Mouse (Mus musculus): ENCODE results near the gene Zfp583. TPM values are rescaled to one million over a fixed set of nuclear protein-coding genes. Genes with fewer than 3 reads are reported as not detected.

Zfp583 gene
- polyA plus RNA-seq, 1 experiment from 2014 or later: 6.5 TPM

DNA sequence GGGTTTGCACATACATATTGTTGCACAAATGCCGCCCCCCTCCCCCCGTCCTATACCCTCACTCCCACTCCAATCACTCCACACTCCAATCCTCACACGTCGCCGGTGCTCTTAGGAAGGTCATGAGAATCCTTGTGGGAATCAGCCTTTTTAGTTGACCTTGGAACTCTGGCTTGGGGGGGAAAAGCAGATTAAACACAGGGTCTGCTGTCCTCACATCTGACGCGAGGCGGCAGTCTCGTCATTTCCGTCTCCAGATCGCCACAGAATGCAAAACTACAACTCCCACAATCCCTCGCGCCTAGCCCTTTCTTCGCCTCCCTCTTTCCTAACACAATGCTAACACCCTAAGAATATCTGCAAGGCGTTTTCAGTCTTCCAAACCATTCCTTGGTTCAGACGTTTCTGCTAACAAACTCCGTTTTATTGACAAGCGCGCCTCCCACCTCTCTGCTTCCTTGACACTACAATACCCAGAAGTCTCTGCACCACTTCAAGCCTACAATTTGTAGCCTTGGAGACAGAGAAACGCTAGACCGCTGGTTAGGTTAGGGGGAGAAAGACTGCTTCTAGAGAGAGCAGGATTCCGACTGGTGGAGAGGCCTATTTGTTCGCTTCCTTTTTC lies 47.5 kb downstream of the Zfp583 start:
- no peaks in the 10 kb centered on the region for H3K9me3 ChIP-seq (ENCODE audit: control insufficient read depth, low read length)
- peaks cover 12% of the 10 kb centered on the region for H3K4me1 ChIP-seq (ENCODE audit: control insufficient read depth, insufficient read depth, low read length)
- peak overlapping the region; percentile 55 for H3K4me3 ChIP-seq (ENCODE audit: low read depth, low read length)
- H3K27me3 ChIP-seq (replicated peaks; ENCODE audit: control insufficient read depth, insufficient read depth, low read length): no peaks in the 10 kb centered on the region
- peak overlapping the region; percentile 66 for H3K4me2 ChIP-seq (ENCODE audit: low read depth, low read length)
- peak overlapping the region; percentile 90 for H3K27ac ChIP-seq (replicated peaks; ENCODE audit: low read depth, low read length)
- H3K36me3 ChIP-seq (ENCODE audit: control insufficient read depth, insufficient read depth, low read length): no peaks in the 10 kb centered on the region
- ATAC-seq (ENCODE audit: low read depth) (peak; percentile 80), DNase-seq (ENCODE audit: low spot score) (peak; percentile 93)
- peak overlapping the region; percentile 66 for H3K9ac ChIP-seq (ENCODE audit: low read depth, low read length)
- under 1% methylated on average over 23 of the region's 23 CpGs for WGBS

DNA sequence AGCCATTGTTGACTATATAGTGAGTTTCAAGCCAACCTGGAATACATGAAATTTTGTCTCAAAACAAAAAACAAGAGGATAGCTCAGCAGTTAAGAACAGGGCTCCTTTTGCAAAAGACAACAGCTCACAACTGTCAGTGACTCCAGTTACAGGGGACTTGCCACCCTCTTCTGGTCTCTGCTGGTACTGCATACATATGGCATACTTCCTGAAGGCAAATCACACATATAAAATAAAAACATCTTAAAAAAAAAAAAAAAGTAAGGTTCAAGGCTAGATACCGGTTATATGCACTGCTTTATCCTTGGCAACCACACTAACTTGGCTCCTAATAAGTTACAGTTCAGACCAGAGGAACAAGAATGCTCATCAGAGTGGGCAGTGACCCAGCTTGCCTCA lies 48.3 kb downstream of the Zfp583 start:
- no peak for ATAC-seq (ENCODE audit: low read depth)
- Histone ChIP-seq H3K9me3 (ENCODE audit: control insufficient read depth, low read length) (no peaks in the 10 kb centered on the region), H3K36me3 (ENCODE audit: control insufficient read depth, insufficient read depth, low read length) (no peaks in the 10 kb centered on the region), H3K4me2 (ENCODE audit: low read depth, low read length) (peak overlapping the region; percentile 66), H3K4me1 (ENCODE audit: control insufficient read depth, insufficient read depth, low read length) (peaks cover 12% of the 10 kb centered on the region), H3K27ac (replicated peaks; ENCODE audit: low read depth, low read length) (no peak overlapping the region), H3K27me3 (replicated peaks; ENCODE audit: control insufficient read depth, insufficient read depth, low read length) (no peaks in the 10 kb centered on the region), H3K4me3 (ENCODE audit: low read depth, low read length) (peak overlapping the region; percentile 55), H3K9ac (ENCODE audit: low read depth, low read length) (no peak overlapping the region; the same call in 1 of the 2 replicates)
- peak; percentile 84 for DNase-seq (ENCODE audit: low spot score)
- WGBS: 0% methylated on average over 1 of the region's 1 CpGs

DNA sequence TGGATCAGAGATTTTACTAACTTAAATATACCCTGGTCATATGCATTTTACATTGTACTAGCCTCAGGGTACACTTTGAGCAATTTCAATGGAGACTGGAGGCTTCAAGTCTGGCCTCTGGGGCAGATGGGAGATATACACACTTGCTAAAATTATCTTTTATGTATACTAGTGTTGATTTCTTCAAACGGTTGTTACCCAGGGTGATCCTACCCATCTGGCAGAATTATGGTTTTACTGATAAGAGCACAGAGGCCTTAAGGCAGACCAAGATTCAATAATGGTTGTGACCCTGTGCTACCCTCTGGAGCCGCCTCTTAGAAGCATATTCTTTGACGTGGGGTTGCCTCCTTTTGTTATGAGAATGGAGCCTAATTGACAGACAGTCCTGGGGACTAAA lies 53.2 kb downstream of the Zfp583 start:
- no peaks in the 10 kb centered on the region for H3K4me1 ChIP-seq (ENCODE audit: control insufficient read depth, insufficient read depth, low read length)
- DNase-seq (ENCODE audit: low spot score) (no peak), ATAC-seq (ENCODE audit: low read depth) (no peak)
- H3K4me3 ChIP-seq (ENCODE audit: low read depth, low read length): no peak overlapping the region
- no peaks in the 10 kb centered on the region for H3K36me3 ChIP-seq (ENCODE audit: control insufficient read depth, insufficient read depth, low read length)
- no peak overlapping the region for H3K27ac ChIP-seq (replicated peaks; ENCODE audit: low read depth, low read length)
- H3K4me2 ChIP-seq (ENCODE audit: low read depth, low read length): no peak overlapping the region
- H3K9ac ChIP-seq (ENCODE audit: low read depth, low read length): no peak overlapping the region
- no peaks in the 10 kb centered on the region for H3K9me3 ChIP-seq (ENCODE audit: control insufficient read depth, low read length)
- WGBS: 54% methylated on average over 3 of the region's 3 CpGs
- H3K27me3 ChIP-seq (replicated peaks; ENCODE audit: control insufficient read depth, insufficient read depth, low read length): no peaks in the 10 kb centered on the region

- Histone ChIP-seq H3K27ac (replicated peaks; ENCODE audit: low read depth, low read length) (no peak overlapping the region), H3K9ac (ENCODE audit: low read depth, low read length) (no peak overlapping the region), H3K36me3 (ENCODE audit: control insufficient read depth, insufficient read depth, low read length) (no peaks in the 10 kb centered on the region), H3K27me3 (replicated peaks; ENCODE audit: control insufficient read depth, insufficient read depth, low read length) (no peaks in the 10 kb centered on the region), H3K4me1 (ENCODE audit: control insufficient read depth, insufficient read depth, low read length) (no peaks in the 10 kb centered on the region), H3K4me2 (ENCODE audit: low read depth, low read length) (no peak overlapping the region), H3K4me3 (ENCODE audit: low read depth, low read length) (no peak overlapping the region), H3K9me3 (ENCODE audit: control insufficient read depth, low read length) (no peaks in the 10 kb centered on the region)
- WGBS: 58% methylated on average over 8 of the region's 8 CpGs
- no peak for DNase-seq (ENCODE audit: low spot score)
- no peak for ATAC-seq (ENCODE audit: low read depth)
Observed at GRCm38 (mm10) chr7:6265695-6266094, 65.4 kb downstream of the Zfp583 start.

Other genes starting within 250 kb of the Zfp583 start
- gene Zfp787, start 175.3 kb downstream of the Zfp583 start, polyA plus RNA-seq (2014; fragmentation: Nextera tagmentation; extraction: Ambion mirVana): 10.2 and 11.9 TPM in 2 replicates
- 40.7 and 49.6 TPM in 2 replicates for gene Zfp444, start 159.1 kb downstream of the Zfp583 start, polyA plus RNA-seq (2014; fragmentation: Nextera tagmentation; extraction: Ambion mirVana)
- not detected in 2 replicates for gene Galp, start 134.2 kb downstream of the Zfp583 start, polyA plus RNA-seq (2014; fragmentation: Nextera tagmentation; extraction: Ambion mirVana)
- not detected in 2 replicates for gene Zscan5b, start 109.0 kb downstream of the Zfp583 start, polyA plus RNA-seq (2014; fragmentation: Nextera tagmentation; extraction: Ambion mirVana)
- gene Epp13, start 78.6 kb downstream of the Zfp583 start, polyA plus RNA-seq (2014; fragmentation: Nextera tagmentation; extraction: Ambion mirVana): 0.26 TPM in 1 of 2 replicates, not detected in the other
- 10.4 and 11.9 TPM in 2 replicates for gene Zfp667, start 44.7 kb downstream of the Zfp583 start, polyA plus RNA-seq (2014; fragmentation: Nextera tagmentation; extraction: Ambion mirVana)
- 1.3 and 1.4 TPM in 2 replicates for gene Gm3854, start 12.5 kb upstream of the Zfp583 start, polyA plus RNA-seq (2014; fragmentation: Nextera tagmentation; extraction: Ambion mirVana)
- gene Zfp78, start 32.0 kb upstream of the Zfp583 start, polyA plus RNA-seq (2014; fragmentation: Nextera tagmentation; extraction: Ambion mirVana): 2.9 and 3.2 TPM in 2 replicates
- 8.5 and 8.9 TPM in 2 replicates for gene Zfp28, start 52.0 kb upstream of the Zfp583 start, polyA plus RNA-seq (2014; fragmentation: Nextera tagmentation; extraction: Ambion mirVana)
- gene Smim17, start 67.4 kb upstream of the Zfp583 start, polyA plus RNA-seq (2014; fragmentation: Nextera tagmentation; extraction: Ambion mirVana): 0.12 and 0.18 TPM in 2 replicates
- gene Gm20715, start 79.0 kb upstream of the Zfp583 start, polyA plus RNA-seq (2014; fragmentation: Nextera tagmentation; extraction: Ambion mirVana): not detected in 2 replicates
- gene Olfr1344, start 107.4 kb upstream of the Zfp583 start, polyA plus RNA-seq (2014; fragmentation: Nextera tagmentation; extraction: Ambion mirVana): not detected in 2 replicates
- gene Olfr1336, start 124.9 kb upstream of the Zfp583 start, polyA plus RNA-seq (2014; fragmentation: Nextera tagmentation; extraction: Ambion mirVana): 0.06 TPM in 1 of 2 replicates, not detected in the other
- gene Olfr1346, start 135.8 kb upstream of the Zfp583 start, polyA plus RNA-seq (2014; fragmentation: Nextera tagmentation; extraction: Ambion mirVana): not detected in 2 replicates
- not detected in 2 replicates for gene Olfr5, start 155.7 kb upstream of the Zfp583 start, polyA plus RNA-seq (2014; fragmentation: Nextera tagmentation; extraction: Ambion mirVana)
- gene Olfr1347, start 168.5 kb upstream of the Zfp583 start, polyA plus RNA-seq (2014; fragmentation: Nextera tagmentation; extraction: Ambion mirVana): not detected in 2 replicates
- gene Olfr1348, start 177.5 kb upstream of the Zfp583 start, polyA plus RNA-seq (2014; fragmentation: Nextera tagmentation; extraction: Ambion mirVana): not detected in 2 replicates
- not detected in 2 replicates for gene Olfr1349, start 191.7 kb upstream of the Zfp583 start, polyA plus RNA-seq (2014; fragmentation: Nextera tagmentation; extraction: Ambion mirVana)
- gene Olfr1350, start 233.6 kb upstream of the Zfp583 start, polyA plus RNA-seq (2014; fragmentation: Nextera tagmentation; extraction: Ambion mirVana): 0.18 TPM in 1 of 2 replicates, not detected in the other